Mouse (Mus musculus) layer of hippocampus, adult 2 months (tissue): ENCODE measurements around the gene Dnaic1. TPM values are rescaled to one million over a fixed set of nuclear protein-coding genes. Genes with fewer than 3 reads are reported as not detected.
A peak's percentile ranks its signal among the peaks of the same experiment; 100 is the strongest.
"Not testable (repeated sequence)": the region's sequence is repeated elsewhere in the genome, so short reads cannot be mapped to it uniquely, and the experiment has no call there.

Experiments
- DNase-seq, 2 experiments: peaks; one replicate each; pipeline ENCODE4 v3.0.0; 2022; ENCODE audit warnings: low spot score in 2 of 2
- H3K27ac ChIP-seq: fragments of 200-600 bp; 2 replicates; pipeline ENCODE4 v1.8.1; 2022
- H3K4me3 ChIP-seq: fragments of 200-600 bp; 2 replicates; pipeline ENCODE4 v1.8.1; 2022; ENCODE audit warnings: mild to moderate bottlenecking
- CTCF ChIP-seq: fragments of 200-600 bp; conservative IDR thresholded peaks from 2 replicates; pipeline ENCODE4 v1.8.1; 2022; ENCODE audit warnings: antibody characterized with exemption, mild to moderate bottlenecking, moderate library complexity
- total RNA-seq, 2 experiments: library from RNA; stranded (reverse); gene quantifications; 2 replicates each; pipeline ENCODE4 v1.2.3; 2021

Dnaic1 gene
- total RNA-seq, 2 experiments from 2014 or later, result 7.7 to 8.3 TPM

DNA sequence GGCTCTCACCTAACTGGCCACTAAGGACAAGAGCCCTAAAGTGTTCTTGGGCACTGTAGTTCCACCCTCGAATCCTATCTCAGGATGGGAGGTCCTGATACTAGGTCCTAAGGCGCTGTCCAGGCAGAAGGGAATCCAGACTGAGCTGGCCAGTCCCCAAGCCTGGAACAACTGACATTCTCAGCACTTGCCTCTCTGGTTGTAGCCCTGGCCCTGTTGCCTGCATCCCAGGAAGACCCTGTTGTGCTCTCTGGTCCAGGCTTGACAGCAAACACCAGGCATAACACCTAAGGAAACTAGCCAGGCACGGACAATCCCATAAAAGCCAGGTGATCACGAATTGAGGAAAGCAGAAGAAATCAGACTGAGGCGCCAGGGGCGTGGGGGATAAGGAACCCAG is 113.2 kb downstream of the Dnaic1 start:
- Histone ChIP-seq H3K4me3 (no peak overlapping the region), H3K27ac (no peak overlapping the region; the same call in 1 of the 2 replicates)
- no peak for TF ChIP-seq CTCF
- no peak for DNase-seq

DNA sequence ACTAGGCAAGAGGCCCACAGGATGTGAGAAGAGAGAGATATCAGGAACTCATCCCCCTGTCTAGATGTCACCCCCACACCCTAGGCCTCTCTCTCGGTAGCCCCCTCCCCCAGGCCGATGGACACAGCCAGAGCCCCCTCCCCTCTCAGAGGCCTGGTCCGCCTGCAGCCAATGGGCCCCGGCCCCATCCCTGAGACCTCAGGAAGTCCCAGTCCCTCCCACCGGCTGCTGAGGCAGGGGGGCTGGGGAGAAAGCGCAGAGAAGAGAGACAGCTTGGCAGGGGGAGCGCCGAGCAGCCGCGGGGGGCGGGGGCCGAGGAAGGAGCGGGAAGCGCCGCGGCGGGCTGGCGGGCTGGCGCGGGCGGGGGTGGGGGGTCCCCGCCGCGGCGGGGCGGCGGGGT is 113.7 kb downstream of the Dnaic1 start:
- not testable (repeated sequence) for DNase-seq, H3K27ac ChIP-seq, H3K4me3 ChIP-seq

DNA sequence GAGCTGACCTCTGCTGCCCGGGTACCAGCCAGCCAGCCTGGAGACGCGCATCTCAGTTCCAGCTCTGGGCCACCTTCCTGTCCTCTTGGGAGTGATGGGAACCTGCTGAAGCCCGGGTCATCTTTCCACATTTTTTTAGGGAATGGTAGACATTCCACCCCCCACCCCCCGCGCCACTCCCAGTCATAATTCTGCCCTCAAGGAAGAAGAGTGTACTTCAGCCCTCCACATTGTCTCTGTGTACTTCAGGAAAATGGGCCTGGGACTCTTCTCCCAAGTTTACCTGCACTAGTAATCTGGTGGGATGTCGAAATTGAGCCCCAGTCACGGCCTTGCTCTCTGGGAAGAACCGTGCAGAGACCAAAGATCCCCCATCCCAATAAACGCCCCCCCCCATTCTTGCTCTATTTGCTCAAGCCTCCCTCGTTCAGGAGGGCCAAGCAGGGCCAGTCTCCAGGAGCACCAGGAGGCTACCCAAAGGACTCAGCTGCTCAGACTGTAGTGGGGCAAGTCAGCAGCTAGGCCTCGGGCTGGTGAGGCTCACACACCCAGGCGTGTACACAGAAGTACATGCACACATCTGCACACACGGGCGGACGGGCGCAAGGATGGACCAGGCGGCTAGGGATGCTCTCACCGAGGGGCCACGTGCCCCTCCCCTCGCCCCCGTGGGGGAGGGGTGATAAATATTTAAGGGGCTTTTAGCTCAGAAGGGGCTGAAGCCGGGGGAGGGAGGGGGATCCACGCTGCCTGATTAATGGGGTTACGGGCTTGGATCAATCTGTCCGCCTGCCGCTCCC is 114.8 kb downstream of the Dnaic1 start:
- 0 out of 2 replicates have a peak overlapping the region, but pooled peaks have one; percentile 27 for H3K4me3 ChIP-seq
- DNase-seq, result not testable (repeated sequence)
- peak overlapping the region; percentile 59 for H3K27ac ChIP-seq

DNA sequence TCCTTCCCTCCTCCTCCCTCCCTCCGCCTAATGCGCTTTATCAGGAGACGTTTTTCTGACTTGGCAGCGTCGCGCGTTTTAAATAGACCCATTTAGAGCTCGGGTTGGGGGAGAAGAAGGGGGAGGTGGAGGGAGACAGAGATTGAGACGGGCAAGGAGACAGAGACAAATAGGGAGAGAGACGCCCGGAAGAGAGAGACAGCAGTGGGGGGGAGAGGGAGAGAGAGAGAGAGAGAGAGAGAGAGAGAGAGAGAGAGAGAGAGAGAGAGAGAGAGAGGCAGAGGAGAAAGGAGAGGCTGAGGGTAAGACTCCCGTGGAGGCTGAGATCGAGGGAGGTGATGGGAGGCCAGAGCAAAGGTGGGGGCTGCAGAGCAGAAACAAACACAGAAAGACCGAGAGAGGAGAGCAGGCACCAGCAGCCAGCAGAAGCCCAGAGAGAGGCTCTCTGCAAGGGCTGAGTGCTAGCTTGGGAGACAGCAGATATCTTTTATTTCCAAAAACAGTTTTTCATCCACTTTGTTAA is 115.4 kb downstream of the Dnaic1 start:
- peak overlapping the region; percentile 57; the same call in 1 of the 2 replicates for H3K27ac ChIP-seq
- DNase-seq, H3K4me3 ChIP-seq: not testable (repeated sequence)

DNA sequence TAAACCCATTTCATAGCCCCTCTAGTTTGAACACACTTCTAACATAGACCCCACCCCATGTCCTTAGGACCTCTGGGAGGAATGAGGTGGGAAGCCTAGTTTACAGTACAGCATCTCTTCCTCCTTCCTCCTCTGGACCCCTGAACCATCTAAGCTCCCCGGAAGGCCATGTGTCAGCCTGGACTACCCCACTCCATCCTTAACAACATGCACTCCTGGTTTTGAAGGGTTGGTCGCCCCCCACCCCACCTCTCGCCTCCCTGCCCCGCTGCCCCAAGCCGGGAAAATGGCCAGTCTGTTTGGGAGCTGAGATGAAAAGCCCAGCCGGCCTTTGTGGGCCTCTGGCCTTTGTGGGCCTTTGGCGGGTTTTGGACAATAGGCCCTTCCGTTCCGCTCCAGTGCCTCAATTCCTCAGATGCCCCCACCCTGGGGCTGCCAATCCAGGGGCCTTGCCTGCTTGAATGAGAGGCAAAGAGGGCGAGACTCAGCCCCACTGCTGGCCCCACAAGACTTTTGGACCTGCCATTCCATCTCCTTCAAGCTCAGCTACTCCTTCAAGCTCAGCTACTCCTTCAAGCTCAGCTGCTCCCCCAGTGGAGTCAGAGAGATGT is 116.4 kb downstream of the Dnaic1 start:
- H3K27ac ChIP-seq, DNase-seq: not testable (repeated sequence)

More for the DNA sequence above, 116.4 kb downstream of the Dnaic1 start:
- not testable (repeated sequence) for H3K4me3 ChIP-seq

Other genes starting within 250 kb of the Dnaic1 start
- gene Ubap1, start 220.8 kb upstream of the Dnaic1 start, total RNA-seq, result 10 to 100 TPM; 39.3 to 40.4 TPM
- gene Kif24, start 104.9 kb upstream of the Dnaic1 start, total RNA-seq, result 1 to 10 TPM; 1.2 to 1.3 TPM
- 10 to 100 TPM; 29.3 to 30.4 TPM for gene Nudt2, start 104.6 kb upstream of the Dnaic1 start, total RNA-seq
- gene AI464131, start 66.7 kb upstream of the Dnaic1 start, total RNA-seq, result 10 to 100 TPM; 31.4 to 31.8 TPM
- gene 1110017D15Rik, start 52.4 kb upstream of the Dnaic1 start, total RNA-seq, result 1 to 10 TPM; 4.5 to 6.1 TPM
- gene Fam219a, start 237 bp upstream of the Dnaic1 start, total RNA-seq, result 100 to 1,000 TPM; 153 to 157 TPM
- 10 to 100 TPM; 59.7 to 62.0 TPM for gene Enho, start 70.5 kb downstream of the Dnaic1 start, total RNA-seq
- 10 to 100 TPM; 96.5 to 98.8 TPM for gene Cntfr, start 127.3 kb downstream of the Dnaic1 start, total RNA-seq
- gene Il11ra1, start 130.2 kb downstream of the Dnaic1 start, total RNA-seq, result 10 to 100 TPM; 39.1 to 43.3 TPM
- 10 to 100 TPM; 29.4 to 31.0 TPM for gene Rpp25l, start 143.8 kb downstream of the Dnaic1 start, total RNA-seq
- 100 to 1,000 TPM; 136 to 153 TPM for gene Dctn3, start 153.4 kb downstream of the Dnaic1 start, total RNA-seq
- not detected for gene Arid3c, start 161.4 kb downstream of the Dnaic1 start, total RNA-seq
- 10 to 100 TPM; 52.1 to 67.7 TPM for gene Galt, start 185.5 kb downstream of the Dnaic1 start, total RNA-seq
- gene Sigmar1, start 186.4 kb downstream of the Dnaic1 start, total RNA-seq, result 10 to 100 TPM; 40.4 to 42.9 TPM
- gene Ccl27a, start 204.5 kb downstream of the Dnaic1 start, total RNA-seq, result 100 to 1,000 TPM; 140 to 143 TPM